Mouse (Mus musculus): ENCODE measurements at regions not wholly inside any gene's neighbourhood (a gene's known extent, or its start where the extent isn't known, plus 50 kb on each side); places are given as distances from the start of the nearest gene placed in this dataset.
A peak's percentile ranks its signal among the peaks of the same experiment; 100 is the strongest.

DNA sequence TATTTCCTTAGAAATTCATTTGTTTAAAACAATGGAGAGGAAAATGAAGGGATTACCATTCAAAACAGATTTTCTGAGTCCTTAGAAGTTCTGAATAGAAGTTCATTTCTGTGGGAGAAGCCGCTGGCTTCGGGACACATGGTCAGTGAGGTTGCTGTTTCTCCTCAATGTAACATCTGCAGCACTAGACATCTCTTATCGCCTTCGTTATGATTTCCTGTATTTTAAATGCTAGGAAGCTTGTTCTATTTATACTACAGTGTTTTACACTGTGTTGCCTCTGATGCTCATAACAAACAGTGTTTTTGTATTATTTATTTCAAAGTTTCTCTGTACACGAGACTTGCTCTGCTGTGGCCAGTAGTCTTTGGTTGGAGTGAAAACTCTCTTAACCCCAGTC, 346.6 kb downstream of the Ankrd50 start:
- no peak for ATAC-seq (ENCODE audit: insufficient read depth, low FRiP score, low read depth)

DNA sequence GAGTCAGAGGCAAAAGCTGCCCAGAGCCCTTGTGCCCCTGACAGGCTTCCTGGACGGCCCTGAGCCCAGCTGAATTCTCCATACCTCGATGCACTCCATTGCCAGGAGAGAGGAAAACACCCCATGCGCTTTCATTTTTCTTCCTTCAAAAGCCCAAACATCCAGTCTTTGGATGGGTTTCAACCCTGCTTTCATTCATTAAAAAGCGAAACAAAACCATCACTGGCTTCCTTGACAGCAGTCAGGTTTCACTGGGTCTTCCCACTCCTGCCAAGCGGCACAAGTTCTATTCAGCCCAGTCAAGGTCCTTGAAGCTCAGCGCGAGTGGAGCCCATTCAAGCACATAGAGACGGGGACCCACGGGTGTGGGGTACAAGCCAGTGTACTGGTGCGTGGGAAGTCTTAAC, 348.8 kb downstream of the Ankrd50 start:
- no peak overlapping the region for H3K9ac ChIP-seq
- no peak overlapping the region for H3K27ac ChIP-seq
- 81% methylated on average over 10 of the region's 10 CpGs for WGBS
- no peak for ATAC-seq (ENCODE audit: insufficient read depth, low FRiP score, low read depth)
- no peaks in the 10 kb centered on the region for H3K36me3 ChIP-seq
- no peak overlapping the region for H3K4me2 ChIP-seq
- no peaks in the 10 kb centered on the region for H3K27me3 ChIP-seq (replicated peaks)
- H3K4me1 ChIP-seq = no peaks in the 10 kb centered on the region; the same call in 1 of the 2 replicates
- H3K4me3 ChIP-seq (replicated peaks) = no peak overlapping the region
- no peaks in the 10 kb centered on the region for H3K9me3 ChIP-seq

More for the DNA sequence above, 346.6 kb downstream of the Ankrd50 start:
- peaks cover under 1% of the 10 kb centered on the region for H3K4me1 ChIP-seq
- 64% methylated on average over 5 of the region's 5 CpGs for WGBS
- no peaks in the 10 kb centered on the region for H3K9me3 ChIP-seq
- H3K27me3 ChIP-seq (replicated peaks) = no peaks in the 10 kb centered on the region
- no peak overlapping the region for H3K9ac ChIP-seq
- H3K27ac ChIP-seq = no peak overlapping the region
- H3K4me2 ChIP-seq = no peak overlapping the region
- no peaks in the 10 kb centered on the region for H3K36me3 ChIP-seq
- no peak overlapping the region for H3K4me3 ChIP-seq (replicated peaks)

DNA sequence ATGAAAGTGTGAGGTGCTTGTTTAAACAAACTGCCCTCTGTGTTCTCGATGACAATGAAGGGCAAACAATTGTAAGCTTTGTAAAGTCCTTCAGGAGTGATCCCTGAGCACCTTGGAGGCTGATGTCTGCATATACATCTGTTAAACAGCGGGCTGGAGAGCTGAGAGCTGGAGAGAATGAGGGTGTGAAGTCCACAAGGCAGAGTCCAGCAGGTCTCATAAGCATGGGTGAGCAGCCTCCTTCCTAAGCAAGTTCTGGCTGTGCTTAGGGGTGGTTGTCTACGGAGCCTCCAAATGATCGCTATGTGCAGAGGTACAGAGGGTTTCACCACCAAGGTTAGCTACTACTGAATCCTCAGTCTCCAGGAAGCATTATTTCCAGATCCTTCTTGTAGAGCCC, 350.2 kb downstream of the Ankrd50 start:
- H3K27ac ChIP-seq = no peak overlapping the region
- H3K4me1 ChIP-seq = no peaks in the 10 kb centered on the region; the same call in 1 of the 2 replicates
- no peak overlapping the region for H3K4me3 ChIP-seq (replicated peaks)
- H3K27me3 ChIP-seq (replicated peaks) = no peaks in the 10 kb centered on the region
- no peak overlapping the region for H3K9ac ChIP-seq
- 71% methylated on average over 4 of the region's 4 CpGs for WGBS
- no peaks in the 10 kb centered on the region for H3K9me3 ChIP-seq
- no peaks in the 10 kb centered on the region for H3K36me3 ChIP-seq
- no peak for ATAC-seq (ENCODE audit: insufficient read depth, low FRiP score, low read depth)
- H3K4me2 ChIP-seq = no peak overlapping the region

DNA sequence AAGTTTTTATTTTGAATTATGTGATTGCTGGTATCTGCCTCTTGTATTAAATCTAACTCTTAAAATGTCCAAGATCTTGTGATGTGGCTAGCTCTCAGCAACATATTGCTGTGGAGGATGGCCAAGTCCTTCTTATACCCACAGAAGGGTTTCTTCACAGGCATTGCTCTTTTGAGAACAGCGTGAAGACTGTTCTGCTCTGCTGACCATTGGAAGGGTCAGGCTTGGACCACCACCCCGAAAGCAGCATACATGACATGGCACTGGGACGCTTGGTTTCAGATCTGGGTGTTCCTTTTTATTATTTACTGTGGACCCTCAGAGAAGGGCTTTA, 352.8 kb downstream of the Ankrd50 start:
- no peak for ATAC-seq (ENCODE audit: insufficient read depth, low FRiP score, low read depth)
- Histone ChIP-seq H3K4me1 (no peaks in the 10 kb centered on the region; the same call in 1 of the 2 replicates), H3K36me3 (no peaks in the 10 kb centered on the region), H3K27me3 (replicated peaks) (no peaks in the 10 kb centered on the region), H3K4me2 (no peak overlapping the region), H3K9me3 (no peaks in the 10 kb centered on the region), H3K9ac (no peak overlapping the region), H3K4me3 (replicated peaks) (no peak overlapping the region), H3K27ac (no peak overlapping the region; the same call in 1 of the 2 replicates)
- WGBS = 84% methylated on average over 3 of the region's 3 CpGs

DNA sequence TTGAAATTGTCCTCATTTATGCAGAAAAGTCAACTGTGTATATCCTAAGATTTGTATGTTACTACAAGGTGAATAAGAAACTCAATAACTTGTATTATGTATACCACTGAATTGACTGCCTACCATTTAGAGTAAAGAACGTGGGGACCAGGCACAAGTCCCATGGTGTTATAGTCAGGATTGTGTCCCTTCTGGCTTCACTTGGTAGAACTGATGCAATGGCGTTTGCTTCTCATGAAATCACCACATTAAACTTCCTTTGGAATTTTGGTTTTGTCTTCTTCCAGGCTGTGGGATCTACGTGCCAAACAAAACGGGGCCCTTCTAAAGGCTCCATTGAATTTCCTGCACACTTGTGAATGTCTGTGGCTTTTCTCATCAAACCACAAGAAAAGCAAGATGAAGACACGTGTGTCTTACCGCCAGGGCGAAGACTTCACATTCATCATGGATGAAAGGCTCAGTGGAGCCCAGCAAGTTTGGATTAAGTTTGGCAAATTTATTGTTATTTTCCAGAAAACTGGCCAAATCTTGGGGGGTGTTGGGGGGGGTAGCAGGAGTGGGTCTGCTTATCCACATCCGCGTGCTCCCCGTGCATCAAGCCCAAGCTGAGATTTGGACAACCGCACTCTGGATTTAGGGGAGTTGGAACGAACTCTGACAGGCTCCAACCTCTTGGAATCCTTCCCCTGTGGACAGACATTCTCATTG, 353.3 kb downstream of the Ankrd50 start:
- H3K4me3 ChIP-seq (replicated peaks) = no peak overlapping the region
- no peak overlapping the region for H3K27ac ChIP-seq
- H3K4me2 ChIP-seq = no peak overlapping the region
- H3K9ac ChIP-seq = no peak overlapping the region
- no peaks in the 10 kb centered on the region; the same call in 1 of the 2 replicates for H3K4me1 ChIP-seq
- WGBS = 67% methylated on average over 12 of the region's 12 CpGs
- no peaks in the 10 kb centered on the region for H3K9me3 ChIP-seq
- no peaks in the 10 kb centered on the region for H3K36me3 ChIP-seq
- no peaks in the 10 kb centered on the region for H3K27me3 ChIP-seq (replicated peaks)
- peak; percentile 53; the same call in 1 of the 2 replicates for ATAC-seq (ENCODE audit: insufficient read depth, low FRiP score, low read depth)

DNA sequence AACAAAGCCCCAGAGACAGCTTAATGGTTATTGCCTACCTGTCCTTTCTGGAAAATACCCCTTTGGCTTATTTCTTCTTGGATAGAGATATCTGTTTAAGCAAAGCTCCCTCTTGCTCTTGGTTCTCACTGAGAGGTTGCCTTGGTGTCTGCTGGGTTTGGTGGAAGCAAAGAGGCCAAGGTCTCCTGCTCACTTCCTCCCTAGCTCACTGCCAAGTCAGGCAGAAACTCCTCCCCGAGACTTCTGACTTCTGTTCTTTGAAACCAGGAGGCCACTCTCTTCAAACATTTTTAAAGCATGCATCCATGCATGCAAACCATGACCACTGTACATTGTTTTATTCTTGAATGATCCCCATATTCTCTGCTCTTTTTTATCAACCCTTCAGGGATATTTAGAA, 354.6 kb downstream of the Ankrd50 start:
- H3K36me3 ChIP-seq = no peaks in the 10 kb centered on the region
- H3K4me2 ChIP-seq = no peak overlapping the region
- ATAC-seq (ENCODE audit: insufficient read depth, low FRiP score, low read depth) = no peak
- H3K4me3 ChIP-seq (replicated peaks) = no peak overlapping the region
- no peak overlapping the region for H3K27ac ChIP-seq
- H3K9me3 ChIP-seq = no peaks in the 10 kb centered on the region
- no peaks in the 10 kb centered on the region for H3K27me3 ChIP-seq (replicated peaks)
- no peak overlapping the region for H3K9ac ChIP-seq
- 44% methylated on average over 1 of the region's 1 CpGs for WGBS
- H3K4me1 ChIP-seq = no peaks in the 10 kb centered on the region

DNA sequence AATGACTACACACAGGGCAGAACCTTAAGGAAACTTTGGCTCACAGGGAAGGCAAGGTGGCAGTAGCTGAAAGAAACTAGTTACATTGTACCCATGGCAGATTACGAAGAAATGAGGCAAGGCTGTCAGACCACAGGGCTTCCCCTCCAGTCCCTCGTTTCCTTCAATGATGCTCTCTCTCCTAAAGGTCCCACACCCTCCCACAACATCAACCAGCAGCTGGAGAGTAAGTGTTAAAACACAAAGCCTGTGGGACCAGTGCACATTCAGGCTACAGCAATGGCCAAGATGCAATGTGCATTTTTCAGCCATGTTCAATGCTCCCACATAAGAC, 355.5 kb downstream of the Ankrd50 start:
- 89% methylated on average over 2 of the region's 2 CpGs for WGBS
- H3K4me1 ChIP-seq = no peaks in the 10 kb centered on the region
- no peak overlapping the region for H3K4me3 ChIP-seq (replicated peaks)
- no peak overlapping the region for H3K9ac ChIP-seq
- no peaks in the 10 kb centered on the region for H3K36me3 ChIP-seq
- ATAC-seq (ENCODE audit: insufficient read depth, low FRiP score, low read depth) = no peak
- H3K27ac ChIP-seq = no peak overlapping the region
- H3K4me2 ChIP-seq = no peak overlapping the region
- no peaks in the 10 kb centered on the region for H3K27me3 ChIP-seq (replicated peaks)
- no peaks in the 10 kb centered on the region for H3K9me3 ChIP-seq

DNA sequence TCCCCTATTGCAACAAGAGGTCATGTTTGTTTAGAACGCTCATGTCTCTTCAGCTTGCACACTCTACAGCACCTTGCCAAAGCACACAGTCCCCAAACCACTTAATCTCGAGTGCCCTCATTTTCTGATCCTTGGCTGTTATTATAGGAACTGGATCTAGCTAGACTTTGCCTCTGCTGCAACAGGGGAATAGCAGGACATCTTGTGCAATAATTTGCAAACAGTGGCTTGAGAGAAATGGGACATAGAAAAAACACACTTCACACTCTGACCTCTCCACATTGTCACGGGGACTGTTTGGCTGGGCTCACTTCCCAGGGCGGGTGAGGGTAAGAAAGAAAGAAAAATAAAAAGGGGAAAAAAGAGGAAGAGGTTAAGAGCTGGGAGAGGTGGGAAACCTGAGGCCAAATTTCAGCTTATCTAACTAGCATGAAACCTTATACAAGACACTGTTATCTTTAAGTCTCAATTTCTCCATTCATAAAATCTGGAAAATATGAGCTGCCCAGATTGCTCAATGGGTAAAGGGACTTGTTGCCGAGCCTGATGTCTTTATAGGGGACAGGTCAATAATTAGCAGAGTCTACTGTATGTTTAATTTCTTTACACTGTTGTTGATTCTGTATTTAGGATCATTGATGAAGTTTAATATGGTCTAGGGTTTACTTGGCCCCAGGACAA, 356.0 kb downstream of the Ankrd50 start:
- H3K4me2 ChIP-seq = no peak overlapping the region
- H3K9me3 ChIP-seq = no peaks in the 10 kb centered on the region
- H3K27ac ChIP-seq = no peak overlapping the region
- H3K9ac ChIP-seq = no peak overlapping the region
- no peaks in the 10 kb centered on the region for H3K4me1 ChIP-seq
- 47% methylated on average over 5 of the region's 5 CpGs for WGBS
- no peaks in the 10 kb centered on the region for H3K27me3 ChIP-seq (replicated peaks)
- H3K36me3 ChIP-seq = no peaks in the 10 kb centered on the region
- no peak for ATAC-seq (ENCODE audit: insufficient read depth, low FRiP score, low read depth)
- H3K4me3 ChIP-seq (replicated peaks) = no peak overlapping the region

DNA sequence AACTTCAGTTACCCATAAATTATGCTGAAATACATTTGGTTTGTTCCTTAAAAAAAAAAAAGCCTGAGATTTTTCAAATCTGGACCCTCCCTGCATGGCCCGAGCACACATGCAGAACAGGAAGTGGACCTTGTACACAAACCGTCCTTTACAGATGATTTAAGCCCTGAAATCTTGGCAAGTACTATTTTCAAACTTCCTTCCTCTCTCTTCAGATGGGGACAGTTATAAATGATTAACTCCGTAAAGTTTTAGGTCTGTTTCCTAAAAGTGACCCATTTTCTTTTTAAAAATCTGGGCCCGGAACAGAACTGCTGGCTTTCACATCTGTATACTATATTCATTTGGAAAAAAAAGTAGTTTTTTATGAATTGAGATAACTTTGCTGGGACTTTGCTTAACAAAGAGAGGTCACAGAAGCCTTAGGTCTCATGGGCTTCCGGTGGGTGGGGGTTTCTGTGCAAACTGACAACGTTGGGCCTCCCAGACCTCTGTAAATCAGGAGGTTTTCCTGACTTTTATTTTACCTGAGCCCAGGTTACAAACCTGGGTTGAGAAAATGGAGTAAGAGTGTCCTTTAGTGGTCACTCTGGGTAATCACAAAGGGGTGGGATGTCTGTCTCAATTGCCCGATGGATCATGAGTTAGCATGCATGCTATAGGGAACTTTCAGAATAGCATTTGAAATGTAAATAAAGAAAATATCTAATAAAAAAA, 368.4 kb downstream of the Ankrd50 start:
- Histone ChIP-seq H3K4me1 (no peaks in the 10 kb centered on the region), H3K27me3 (replicated peaks) (no peaks in the 10 kb centered on the region), H3K27ac (peak overlapping the region; percentile 23), H3K9ac (no peak overlapping the region), H3K4me3 (replicated peaks) (no peak overlapping the region), H3K36me3 (no peaks in the 10 kb centered on the region), H3K9me3 (no peaks in the 10 kb centered on the region), H3K4me2 (no peak overlapping the region)
- peak; percentile 68 for ATAC-seq (ENCODE audit: insufficient read depth, low FRiP score, low read depth)
- WGBS = 9% methylated on average over 7 of the region's 7 CpGs

DNA sequence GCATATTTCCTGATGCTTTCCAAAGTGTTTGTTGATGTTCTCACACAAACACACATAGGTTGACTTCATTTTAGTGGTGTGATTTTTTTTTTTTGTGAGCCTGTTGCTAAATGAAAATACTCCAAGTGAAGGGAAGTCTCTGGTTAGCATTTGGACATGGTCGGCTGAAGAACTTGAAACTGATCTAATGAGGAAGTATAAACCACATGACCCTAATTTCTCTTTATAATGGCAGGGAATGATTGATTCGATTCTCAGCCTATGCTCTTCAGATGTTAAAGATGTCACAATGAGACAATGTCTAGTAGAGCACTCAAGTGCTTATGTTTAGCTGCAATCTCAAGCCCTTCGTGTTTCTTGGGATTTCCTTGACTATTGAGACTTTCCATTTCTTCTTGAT, 372.1 kb downstream of the Ankrd50 start:
- Histone ChIP-seq H3K9ac (no peak overlapping the region), H3K4me3 (replicated peaks) (no peak overlapping the region), H3K4me1 (no peaks in the 10 kb centered on the region), H3K27me3 (replicated peaks) (no peaks in the 10 kb centered on the region), H3K9me3 (no peaks in the 10 kb centered on the region), H3K27ac (no peak overlapping the region), H3K36me3 (no peaks in the 10 kb centered on the region), H3K4me2 (no peak overlapping the region)
- ATAC-seq (ENCODE audit: insufficient read depth, low FRiP score, low read depth) = no peak
- 77% methylated on average over 3 of the region's 3 CpGs for WGBS

DNA sequence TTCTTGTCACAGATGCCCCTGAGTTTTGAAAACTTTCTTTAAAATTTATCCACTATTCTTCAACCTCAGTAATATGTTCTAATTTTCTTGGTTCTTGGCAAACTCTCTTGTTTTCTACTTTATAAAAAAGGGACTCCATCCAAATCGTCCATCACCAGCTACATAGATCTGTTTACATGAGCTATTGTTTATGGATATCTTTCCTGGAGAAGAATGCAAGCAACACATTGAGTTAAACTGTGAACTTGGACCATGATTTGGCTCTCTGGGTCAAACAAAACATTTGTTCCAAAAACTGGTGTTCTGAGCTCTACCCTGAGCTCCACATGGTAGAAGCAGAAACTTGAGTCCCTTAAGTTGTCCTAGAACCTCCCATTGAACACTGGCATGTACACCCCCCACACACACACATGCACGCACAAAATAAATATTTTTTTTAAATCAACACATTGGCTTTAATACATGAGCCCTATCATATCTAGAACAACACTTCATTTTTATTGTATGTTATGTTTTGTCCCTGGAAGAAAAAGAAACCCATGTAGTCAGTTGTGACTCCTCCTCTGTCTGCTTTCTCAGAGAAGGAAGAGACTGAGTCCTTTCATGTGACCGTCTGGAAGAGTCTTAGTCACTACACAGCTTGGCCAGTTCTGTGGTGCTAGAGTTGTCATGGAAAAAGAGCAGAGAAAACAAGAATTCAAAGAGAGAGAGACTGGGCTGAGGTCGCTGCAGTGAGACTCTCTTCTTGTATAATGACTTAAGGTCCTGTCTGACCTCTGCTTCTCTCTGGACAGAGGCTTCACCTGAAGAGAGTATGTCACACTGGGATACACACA, 379.4 kb downstream of the Ankrd50 start:
- 68% methylated on average over 4 of the region's 4 CpGs for WGBS
- H3K4me1 ChIP-seq = no peaks in the 10 kb centered on the region
- no peaks in the 10 kb centered on the region for H3K27me3 ChIP-seq (replicated peaks)
- no peak overlapping the region for H3K9ac ChIP-seq
- H3K9me3 ChIP-seq = no peaks in the 10 kb centered on the region
- no peak overlapping the region for H3K4me3 ChIP-seq (replicated peaks)
- H3K36me3 ChIP-seq = no peaks in the 10 kb centered on the region
- H3K4me2 ChIP-seq = no peak overlapping the region
- no peak for ATAC-seq (ENCODE audit: insufficient read depth, low FRiP score, low read depth)
- H3K27ac ChIP-seq = no peak overlapping the region

DNA sequence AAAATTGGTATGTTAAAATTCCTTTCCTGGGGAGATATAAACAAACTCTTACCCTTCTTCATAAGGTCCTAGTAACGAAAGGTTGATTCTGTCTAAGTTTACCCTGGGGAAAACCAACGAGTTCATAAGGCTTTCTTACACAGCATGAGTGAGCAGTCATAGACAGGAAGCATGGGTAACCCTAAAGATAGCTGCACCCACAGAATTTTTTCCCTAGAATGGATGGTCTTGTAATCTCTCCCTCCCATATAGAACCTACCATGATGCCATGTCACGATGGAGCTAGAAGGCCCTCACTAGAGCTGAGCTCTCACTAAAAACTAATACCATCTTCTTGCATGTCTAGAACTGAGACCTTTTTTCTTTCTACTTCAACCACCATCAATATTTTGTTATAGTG, 380.1 kb upstream of the Gm5148 start:
- H3K4me3 ChIP-seq (replicated peaks) = no peak overlapping the region
- no peak for ATAC-seq (ENCODE audit: insufficient read depth, low FRiP score, low read depth)
- H3K4me2 ChIP-seq = no peak overlapping the region
- WGBS = 73% methylated on average over 3 of the region's 3 CpGs
- no peaks in the 10 kb centered on the region for H3K9me3 ChIP-seq
- no peaks in the 10 kb centered on the region for H3K4me1 ChIP-seq
- no peak overlapping the region for H3K27ac ChIP-seq
- H3K27me3 ChIP-seq (replicated peaks) = no peaks in the 10 kb centered on the region
- H3K9ac ChIP-seq = no peak overlapping the region
- no peaks in the 10 kb centered on the region for H3K36me3 ChIP-seq
